Mouse (Mus musculus): ENCODE results near the gene Eif5b.

GRCm38 (mm10) chr1:37998371-37999199 is 775 bp downstream of the Eif5b start:
- TF ChIP-seq CTCF (IDR thresholded peaks at IDR 0.05; ENCODE audit: extremely low read depth, insufficient read depth, low read length) (no peak), POLR2A (IDR thresholded peaks at IDR 0.05; ENCODE audit: extremely low read depth, insufficient read depth, low read length) (no peak)

Data from cortical plate, adult 2 months (tissue).